In genomic region chr11:107130879-107131748, GRCm38 (mm10) we compare ENCODE assay signal across 8 mouse cellular contexts. TPM values are rescaled to one million over a fixed set of nuclear protein-coding genes. Genes with fewer than 3 reads are reported as not detected.
A peak's percentile ranks its signal among the peaks of the same experiment; 100 is the strongest.
DNase-seq lines count a peak whose midpoint lies in the region; ATAC-seq lines count a peak whose summit lies in the region.

No protein-coding gene starts in this region.

- peak overlapping the region; percentile 93 for H3K4me3 ChIP-seq in hindbrain, embryonic 14.5 days (replicated peaks; ENCODE audit: low read length)
- peak overlapping the region; percentile 100 for H3K4me3 ChIP-seq in megakaryocyte, embryonic 14.5 days (replicated peaks)

- H3K9me3 ChIP-seq in hindbrain, embryonic 14.5 days (ENCODE audit: control insufficient read depth, low read length), result no peaks in the 10 kb centered on the region
- H3K9me3 ChIP-seq in megakaryocyte, embryonic 14.5 days, result no peaks in the 10 kb centered on the region

- DNase-seq in R1 (ENCODE audit: low read depth, low spot score), result peak; percentile 69
- DNase-seq in cerebellum, postnatal 14 days, result peak; percentile 68 to 72
- peak; percentile 17 to 41 for DNase-seq in frontal cortex, postnatal 25 days (ENCODE audit: low spot score in 2 of 2)
- peak; percentile 54 for DNase-seq in hindbrain, embryonic 14.5 days (ENCODE audit: low spot score)
- DNase-seq in left cerebral cortex, postnatal 10 days (ENCODE audit: extremely low spot score in 1 of 2, low spot score in 2 of 2), result peak; percentile 42 to 78
- DNase-seq in right cerebral cortex, postnatal 14 days, result peak; percentile 43
- peak; percentile 49 for DNase-seq in urinary bladder, postnatal 36 days (ENCODE audit: low spot score in 2 of 2)

- ATAC-seq in hindbrain, embryonic 14.5 days (ENCODE audit: low FRiP score), result peak; percentile 61

- WGBS in hindbrain, embryonic 14.5 days, result under 1% methylated on average over 45 of the region's 65 CpGs

- no peaks in the 10 kb centered on the region for H3K27me3 ChIP-seq in hindbrain, embryonic 14.5 days (ENCODE audit: control insufficient read depth, insufficient read depth, low read length)
- H3K27me3 ChIP-seq in megakaryocyte, embryonic 14.5 days (replicated peaks), result no peaks in the 10 kb centered on the region

- peak overlapping the region; percentile 98 for H3K9ac ChIP-seq in hindbrain, embryonic 14.5 days

- H3K4me2 ChIP-seq in hindbrain, embryonic 14.5 days (replicated peaks), result peak overlapping the region; percentile 63

- H3K27ac ChIP-seq in hindbrain, embryonic 14.5 days, result peak overlapping the region; percentile 98

- H3K4me1 ChIP-seq in hindbrain, embryonic 14.5 days (replicated peaks; ENCODE audit: control insufficient read depth, insufficient read depth, low read length), result peaks cover 19% of the 10 kb centered on the region
- H3K4me1 ChIP-seq in megakaryocyte, embryonic 14.5 days, result peaks cover 36% of the 10 kb centered on the region

- no peaks in the 10 kb centered on the region for H3K36me3 ChIP-seq in hindbrain, embryonic 14.5 days (replicated peaks; ENCODE audit: control insufficient read depth, insufficient read depth)
- peaks cover 4% of the 10 kb centered on the region for H3K36me3 ChIP-seq in megakaryocyte, embryonic 14.5 days (replicated peaks; ENCODE audit: low read length)

- intact Hi-C loops in left cerebral cortex, postnatal 10 days (cut with DNase I), result no loop called here

RNA-seq across cellular contexts. Expression of gene Bptf, which starts 0.8 kb away (rescaled TPM):
- polyA plus RNA-seq in hindbrain, embryonic 14.5 days (2014; fragmentation: Nextera tagmentation; extraction: Ambion mirVana), result 36.2 and 40.6 TPM in 2 replicates
- total RNA-seq in left cerebral cortex, postnatal 10 days (2021), result 10 to 100 TPM; 59.7 to 60.3 TPM
- polyA plus RNA-seq in megakaryocyte, embryonic 14.5 days (2012; ENCODE audit: insufficient read depth, low replicate concordance), result 106 and 348 TPM in 2 replicates

RNA-seq across cellular contexts. Expression of gene Nol11, which starts 58.1 kb away (rescaled TPM):
- polyA plus RNA-seq in hindbrain, embryonic 14.5 days (2014; fragmentation: Nextera tagmentation; extraction: Ambion mirVana), result 44.3 and 49.4 TPM in 2 replicates
- total RNA-seq in left cerebral cortex, postnatal 10 days (2021), result 10 to 100 TPM; 26.3 to 27.1 TPM
- polyA plus RNA-seq in megakaryocyte, embryonic 14.5 days (2012; ENCODE audit: insufficient read depth, low replicate concordance), result 0.20 TPM in 1 of 2 replicates, not detected in the other

Comparison
In these comparisons a context has a peak if more than half of its experiments do, and no peak if none do; other contexts are left out.
1. Peak in every context shown above with its lines: DNase-seq, ATAC-seq, H3K4me3 ChIP-seq and H3K27ac ChIP-seq.
2. RNA of gene Nol11, which starts 58.1 kb away (polyA plus RNA-seq): 44.3 to 49.4 TPM in hindbrain, embryonic 14.5 days; 0.20 TPM in megakaryocyte, embryonic 14.5 days; every median in the first group is over 10 times any median in the second.